Mouse (Mus musculus): ENCODE data around the gene Olfr765. TPM values are rescaled to one million over a fixed set of nuclear protein-coding genes. Genes with fewer than 3 reads are reported as not detected.
"Not testable (repeated sequence)": the region's sequence is repeated elsewhere in the genome, so short reads cannot be mapped to it uniquely, and the experiment has no call there.

Olfr765 gene
- polyA plus RNA-seq (2015; fragmentation: Nextera tagmentation; extraction: Ambion mirVana), result not detected in 2 replicates

DNA sequence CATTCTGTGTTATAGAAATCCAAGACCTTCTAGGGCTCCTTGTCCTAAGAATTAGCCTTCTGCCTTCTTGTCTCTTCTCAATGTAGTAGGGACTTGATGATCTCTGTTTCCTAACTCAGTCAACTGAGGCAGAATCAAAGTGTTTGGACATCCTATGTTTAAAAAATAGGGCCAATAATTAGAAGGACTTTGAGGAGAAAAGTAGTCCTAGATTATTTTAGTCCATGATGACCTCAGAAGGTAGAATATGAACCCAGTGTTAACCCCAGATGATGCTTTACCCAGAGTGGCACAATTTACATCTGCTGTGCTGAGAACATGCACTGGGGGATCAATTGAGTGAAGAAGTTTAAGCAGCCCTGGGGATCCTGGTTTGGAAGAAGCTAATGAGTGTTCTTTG, at the start of gene Olfr765:
Gene Olfr765, minus strand, starts transcription at position 101 of the 400 bp plus-strand sequence.
- not testable (repeated sequence) for ATAC-seq, H3K9ac ChIP-seq

GRCm38 (mm10) chr10:129099275-129099674, 49.5 kb upstream of the Olfr765 start, which contains the start of gene Olfr768:
Olfr768 (minus strand) TSS chr10:129099375.
- H3K4me1 ChIP-seq, result no peaks in the 10 kb centered on the region
- no peak within 1 kb of the TSS for H3K9ac ChIP-seq
- no peak within 1 kb of the TSS for H3K4me3 ChIP-seq
- ATAC-seq, result no peak
- H3K36me3 ChIP-seq (ENCODE audit: poor library complexity, severe bottlenecking), result no peaks in the 10 kb centered on the region
- 83% methylated on average over 1 of the region's 1 CpGs for WGBS
- no peak within 1 kb of the TSS for H3K4me2 ChIP-seq
- H3K27me3 ChIP-seq, result no peaks in the 10 kb centered on the region
- no peak within 1 kb of the TSS for H3K27ac ChIP-seq
- H3K9me3 ChIP-seq (replicated peaks), result no peaks in the 10 kb centered on the region

More for the DNA sequence above, at the start of gene Olfr765:
- H3K27me3 ChIP-seq; H3K4me2 ChIP-seq; H3K4me3 ChIP-seq; H3K36me3 ChIP-seq (ENCODE audit: poor library complexity, severe bottlenecking); H3K27ac ChIP-seq; H3K9me3 ChIP-seq (replicated peaks); H3K4me1 ChIP-seq: not testable (repeated sequence)

GRCm38 (mm10) chr10:129082810-129083209, 33.0 kb upstream of the Olfr765 start, which contains the start of gene Olfr767:
Olfr767 (minus strand) TSS chr10:129082910.
- H3K4me1 ChIP-seq; H3K4me3 ChIP-seq; ATAC-seq; H3K4me2 ChIP-seq; H3K36me3 ChIP-seq (ENCODE audit: poor library complexity, severe bottlenecking); H3K27me3 ChIP-seq; H3K27ac ChIP-seq; H3K9ac ChIP-seq; H3K9me3 ChIP-seq (replicated peaks): not testable (repeated sequence)

DNA sequence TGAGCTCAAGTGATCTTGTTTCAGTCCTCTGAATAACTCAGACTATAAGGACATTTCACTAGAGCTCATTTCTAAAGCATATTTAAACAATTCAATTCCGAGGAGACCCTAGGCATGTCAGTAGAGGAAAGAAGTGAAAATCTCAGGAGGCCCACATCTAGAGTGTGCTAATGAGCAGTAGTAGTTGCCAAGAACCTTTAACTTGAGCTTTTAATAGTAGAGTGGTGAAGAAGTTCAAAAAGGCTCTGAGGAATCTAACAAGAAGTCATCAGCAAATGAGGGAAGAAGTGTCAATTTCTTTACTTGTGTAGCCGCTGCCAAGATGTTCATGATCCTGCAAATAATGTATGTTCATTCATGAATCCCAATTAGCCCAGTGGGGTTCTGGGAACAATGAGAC, 19.1 kb upstream of the Olfr765 start, which contains the start of gene Olfr766-ps1:
Gene Olfr766-ps1, minus strand, starts transcription at position 101 of the 400 bp plus-strand sequence.
- H3K27me3 ChIP-seq, result no peaks in the 10 kb centered on the region
- H3K4me2 ChIP-seq, result no peak within 1 kb of the TSS
- ATAC-seq, result no peak
- no peaks in the 10 kb centered on the region for H3K4me1 ChIP-seq
- no peaks in the 10 kb centered on the region for H3K9me3 ChIP-seq (replicated peaks)
- WGBS, result 68% methylated on average over 2 of the region's 2 CpGs
- no peak within 1 kb of the TSS for H3K27ac ChIP-seq
- H3K9ac ChIP-seq, result no peak within 1 kb of the TSS
- no peaks in the 10 kb centered on the region for H3K36me3 ChIP-seq (ENCODE audit: poor library complexity, severe bottlenecking)
- H3K4me3 ChIP-seq, result no peak within 1 kb of the TSS

- no peak within 1 kb of the TSS for H3K4me2 ChIP-seq
- H3K9me3 ChIP-seq (replicated peaks), result no peaks in the 10 kb centered on the region
- no peaks in the 10 kb centered on the region for H3K27me3 ChIP-seq
- no peak for ATAC-seq
- no peak within 1 kb of the TSS for H3K4me3 ChIP-seq
- H3K9ac ChIP-seq, result no peak within 1 kb of the TSS
- WGBS, result 77% methylated on average over 3 of the region's 3 CpGs
- no peak within 1 kb of the TSS for H3K27ac ChIP-seq
- no peaks in the 10 kb centered on the region for H3K4me1 ChIP-seq
- H3K36me3 ChIP-seq (ENCODE audit: poor library complexity, severe bottlenecking), result no peaks in the 10 kb centered on the region
Observed at GRCm38 (mm10) chr10:129039796-129040195, 10.0 kb downstream of the Olfr765 start, which contains the start of gene Olfr764-ps1. Olfr764-ps1 (minus strand) TSS chr10:129039896.

- H3K27me3 ChIP-seq, result no peaks in the 10 kb centered on the region
- no peaks in the 10 kb centered on the region for H3K36me3 ChIP-seq (ENCODE audit: poor library complexity, severe bottlenecking)
- H3K4me3 ChIP-seq, result no peak overlapping the region
- H3K27ac ChIP-seq, result no peak overlapping the region
- no peaks in the 10 kb centered on the region for H3K9me3 ChIP-seq (replicated peaks)
- ATAC-seq, result no peak
- H3K4me2 ChIP-seq, result no peak overlapping the region
- 78% methylated on average over 2 of the region's 2 CpGs for WGBS
- H3K9ac ChIP-seq, result no peak overlapping the region
- H3K4me1 ChIP-seq, result no peaks in the 10 kb centered on the region
Observed at GRCm38 (mm10) chr10:129028343-129028742, 21.5 kb downstream of the Olfr765 start.

- Histone ChIP-seq H3K9ac (no peak overlapping the region), H3K4me1 (no peaks in the 10 kb centered on the region), H3K9me3 (replicated peaks) (no peaks in the 10 kb centered on the region), H3K36me3 (ENCODE audit: poor library complexity, severe bottlenecking) (no peaks in the 10 kb centered on the region), H3K4me3 (no peak overlapping the region), H3K27ac (no peak overlapping the region), H3K27me3 (no peaks in the 10 kb centered on the region), H3K4me2 (no peak overlapping the region)
- peak; percentile 82 for ATAC-seq
- WGBS, result 55% methylated on average over 3 of the region's 3 CpGs
Observed at GRCm38 (mm10) chr10:129026018-129026662, 23.7 kb downstream of the Olfr765 start.

GRCm38 (mm10) chr10:129023319-129023718, 26.5 kb downstream of the Olfr765 start:
- Histone ChIP-seq H3K36me3 (ENCODE audit: poor library complexity, severe bottlenecking) (no peaks in the 10 kb centered on the region), H3K27me3 (no peaks in the 10 kb centered on the region), H3K4me3 (no peak overlapping the region), H3K9ac (no peak overlapping the region), H3K9me3 (replicated peaks) (no peaks in the 10 kb centered on the region), H3K4me2 (no peak overlapping the region), H3K4me1 (no peaks in the 10 kb centered on the region), H3K27ac (no peak overlapping the region)
- no peak for ATAC-seq

DNA sequence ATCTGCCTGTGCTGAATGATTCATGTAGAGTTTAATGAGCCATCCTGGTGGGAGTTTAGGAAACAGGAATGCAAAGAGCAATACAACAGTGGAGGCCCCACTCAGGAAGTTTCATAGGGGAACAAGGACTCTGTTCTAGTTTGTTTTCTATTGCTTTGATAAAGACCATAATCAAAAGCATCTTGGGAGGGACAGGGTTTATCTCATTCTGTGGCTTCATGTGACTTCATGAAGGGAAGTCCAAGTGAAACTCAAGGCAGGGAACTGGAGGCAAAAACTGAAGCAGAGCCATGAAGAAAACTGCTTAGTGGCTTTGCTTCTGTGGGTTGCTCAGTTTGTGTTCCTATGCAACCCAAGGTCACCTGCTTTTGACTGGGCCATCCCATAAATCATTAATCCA, 35.3 kb downstream of the Olfr765 start:
- Histone ChIP-seq H3K4me3 (no peak overlapping the region), H3K9ac (no peak overlapping the region), H3K9me3 (replicated peaks) (no peaks in the 10 kb centered on the region), H3K4me1 (no peaks in the 10 kb centered on the region), H3K27me3 (no peaks in the 10 kb centered on the region), H3K27ac (no peak overlapping the region), H3K4me2 (no peak overlapping the region), H3K36me3 (ENCODE audit: poor library complexity, severe bottlenecking) (no peaks in the 10 kb centered on the region)
- no peak for ATAC-seq

GRCm38 (mm10) chr10:129011511-129011910, 38.3 kb downstream of the Olfr765 start:
- ATAC-seq; H3K4me2 ChIP-seq; H3K4me3 ChIP-seq; H3K27ac ChIP-seq; H3K9me3 ChIP-seq (replicated peaks); H3K4me1 ChIP-seq; H3K9ac ChIP-seq; H3K27me3 ChIP-seq; H3K36me3 ChIP-seq (ENCODE audit: poor library complexity, severe bottlenecking): not testable (repeated sequence)
- 71% methylated on average over 2 of the region's 5 CpGs for WGBS

DNA sequence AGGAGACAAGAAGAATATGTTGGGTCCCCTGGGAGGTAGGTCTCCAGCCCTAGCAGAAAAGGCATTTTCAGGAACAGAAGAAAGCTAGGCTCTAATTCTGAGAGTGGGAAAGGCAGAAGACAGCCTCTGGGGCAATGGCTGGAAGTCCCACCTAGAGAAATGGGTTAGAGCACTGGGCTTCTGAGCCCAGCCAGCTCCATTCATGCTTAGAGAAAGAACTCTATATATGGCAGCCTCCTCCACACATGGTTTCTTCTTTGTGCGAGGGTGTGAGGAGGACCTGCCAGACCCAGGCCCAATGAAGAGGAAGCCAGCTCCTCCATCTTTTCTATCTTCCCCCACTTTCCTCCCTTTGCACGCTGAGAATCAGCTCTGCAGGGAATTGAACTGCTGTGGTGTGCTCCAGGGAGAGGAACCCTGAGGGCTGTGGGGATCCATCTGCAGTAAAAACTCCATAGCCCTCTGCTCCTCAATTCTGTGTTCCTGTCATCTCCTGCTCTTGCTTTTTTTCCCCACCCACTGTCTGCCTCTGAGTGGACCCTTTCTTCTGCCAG, 39.4 kb downstream of the Olfr765 start, which contains the start of gene Olfr763:
Gene Olfr763, plus strand, starts transcription at position 504 of the 554 bp plus-strand sequence.
- H3K9ac ChIP-seq, result no peak within 1 kb of the TSS
- no peaks in the 10 kb centered on the region for H3K9me3 ChIP-seq (replicated peaks)
- ATAC-seq, result no peak
- no peak within 1 kb of the TSS for H3K4me2 ChIP-seq
- no peak within 1 kb of the TSS for H3K27ac ChIP-seq
- no peak within 1 kb of the TSS for H3K4me3 ChIP-seq
- H3K36me3 ChIP-seq (ENCODE audit: poor library complexity, severe bottlenecking), result no peaks in the 10 kb centered on the region
- no peaks in the 10 kb centered on the region for H3K27me3 ChIP-seq
- no peaks in the 10 kb centered on the region for H3K4me1 ChIP-seq
- WGBS, result 80% methylated on average over 2 of the region's 2 CpGs

GRCm38 (mm10) chr10:129004032-129004920, 45.5 kb downstream of the Olfr765 start:
- H3K4me3 ChIP-seq, result no peak overlapping the region
- H3K9ac ChIP-seq, result no peak overlapping the region
- no peak for ATAC-seq
- H3K27me3 ChIP-seq, result no peaks in the 10 kb centered on the region
- no peak overlapping the region for H3K4me2 ChIP-seq
- H3K36me3 ChIP-seq (ENCODE audit: poor library complexity, severe bottlenecking), result no peaks in the 10 kb centered on the region
- no peaks in the 10 kb centered on the region for H3K9me3 ChIP-seq (replicated peaks)
- H3K27ac ChIP-seq, result no peak overlapping the region
- no peaks in the 10 kb centered on the region for H3K4me1 ChIP-seq
- whole genome bisulfite sequencing, result 67% methylated on average over 14 of the region's 14 CpGs
